Mouse (Mus musculus): Measurements from ENCODE around the gene Tpst1.

DNA sequence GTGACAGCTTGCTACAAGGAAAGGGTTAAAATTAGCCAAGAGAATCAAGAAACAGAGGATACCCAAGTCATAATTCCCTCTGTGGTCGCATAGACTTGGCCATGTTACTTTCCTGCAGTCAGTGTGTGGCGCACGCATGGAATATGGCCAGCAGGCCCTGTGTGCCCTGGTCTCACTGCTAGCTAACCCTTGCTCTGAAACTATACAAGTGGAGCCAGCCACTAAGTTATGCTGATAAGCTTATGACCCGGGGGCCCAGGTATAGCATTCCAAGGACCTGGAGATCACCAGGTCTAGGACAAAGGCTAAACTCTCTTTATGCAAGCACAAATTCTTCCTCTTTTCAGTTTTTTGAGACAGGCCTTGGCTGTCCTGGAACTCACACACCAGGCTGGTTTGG is 32.3 kb upstream of the Tpst1 start:
- TF ChIP-seq CTCF (IDR thresholded peaks at IDR 0.05; ENCODE audit: borderline replicate concordance, insufficient read depth, low read length) (no peak), POLR2A (IDR thresholded peaks at IDR 0.05; ENCODE audit: low read depth, low read length) (no peak)
